Mouse (Mus musculus) liver, embryonic 14.5 days (tissue): ENCODE data around the gene Nfe2l2.

Experiments used
- CTCF ChIP-seq: IDR thresholded peaks from 2 replicates; pipeline ENCODE4 v1.5.1; 2016; ENCODE audit warnings: antibody characterized with exemption, low read depth, control low read depth
- EP300 ChIP-seq: IDR thresholded peaks from 2 replicates; pipeline ENCODE4 v1.6.1; 2016; ENCODE audit warnings: antibody characterized with exemption, low read depth

DNA sequence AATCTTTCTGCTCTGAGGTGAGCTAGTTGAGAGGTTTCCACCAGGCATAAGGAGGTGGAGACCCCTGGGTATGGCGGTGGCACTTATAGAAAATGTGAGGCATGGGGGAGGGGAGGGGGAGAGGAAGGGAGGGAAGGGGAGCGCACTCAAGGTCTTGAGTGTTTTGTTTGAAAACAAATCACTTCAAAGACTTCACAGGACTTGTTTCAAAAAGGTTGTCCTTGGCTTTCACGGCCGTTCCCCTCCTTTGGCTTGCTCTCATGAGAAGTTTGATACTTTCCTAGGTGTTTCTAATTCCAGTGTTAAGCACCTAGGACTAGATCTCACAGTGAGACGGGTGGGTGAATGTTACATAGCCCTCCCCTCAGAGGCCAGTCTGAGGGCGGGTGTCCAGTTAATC, 47.5 kb upstream of the Nfe2l2 start:
- TF ChIP-seq CTCF (no peak), EP300 (no peak)
